Mouse (Mus musculus) forebrain, postnatal 0 days (tissue): ENCODE results near the gene 2900092C05Rik. TPM values are rescaled to one million over a fixed set of nuclear protein-coding genes. Genes with fewer than 3 reads are reported as not detected.

ENCODE experiments used
- ATAC-seq: fragments of 200-750 bp; cut with Nextera tagmentation; 2 replicates; pipeline ENCODE4 v1.8.0; 2017; ENCODE audit warnings: mild to moderate bottlenecking, moderate library complexity
- DNase-seq: peaks from one replicate; pipeline ENCODE4 v3.0.0-alpha.2; 2015
- H3K27ac ChIP-seq: fragments of 300-500 bp; sonication (generic); 2 replicates; pipeline ENCODE4 v1.5.1; 2014; ENCODE audit warnings: low read depth, mild to moderate bottlenecking, antibody characterized with exemption, low read length, moderate library complexity, mixed read lengths
- H3K27me3 ChIP-seq: fragments of 300-500 bp; sonication (generic); 2 replicates; pipeline ENCODE4 v1.6.1; 2014; ENCODE audit warnings: mild to moderate bottlenecking, low read length, mixed read lengths; ENCODE audit not compliant: insufficient read depth
- H3K36me3 ChIP-seq: fragments of 300-500 bp; sonication (generic); 2 replicates; pipeline ENCODE4 v1.6.1; 2014; ENCODE audit warnings: mild to moderate bottlenecking, moderate library complexity; ENCODE audit not compliant: insufficient read depth
- H3K4me1 ChIP-seq: fragments of 300-500 bp; sonication (generic); 2 replicates; pipeline ENCODE4 v1.6.1; 2014; ENCODE audit warnings: antibody characterized with exemption; ENCODE audit not compliant: insufficient read depth
- H3K4me2 ChIP-seq: fragments of 300-500 bp; sonication (generic); 2 replicates; pipeline ENCODE4 v1.6.1; 2014; ENCODE audit warnings: low read depth, mild to moderate bottlenecking, moderate library complexity
- H3K4me3 ChIP-seq: fragments of 300-500 bp; sonication (generic); 2 replicates; pipeline ENCODE4 v1.5.1; 2014; ENCODE audit warnings: low read depth, low read length, mixed read lengths
- H3K9ac ChIP-seq: fragments of 300-500 bp; sonication (generic); 2 replicates; pipeline ENCODE4 v1.6.1; 2014; ENCODE audit warnings: mild to moderate bottlenecking
- H3K9me3 ChIP-seq: fragments of 300-500 bp; sonication (generic); 2 replicates; pipeline ENCODE4 v1.6.1; 2016; ENCODE audit warnings: low read length
- CTCF ChIP-seq: sonication (generic); IDR thresholded peaks from 2 replicates; pipeline ENCODE4 v1.5.1; 2016; ENCODE audit warnings: antibody characterized with exemption, control low read depth, low read depth
- WGBS: fragments of 180-500 bp; shearing (Covaris S2); extraction: QIAGEN DNeasy Blood & Tissue Kit; methylation state at CpG from one replicate; pipeline ENCODE4 v1.1.7; 2014; 5-methylcytosine and 5-hydroxymethylcytosine counted together
- polyA plus RNA-seq: library from polyadenylated mRNA; unstranded; fragments of >200 nt; fragmentation: Nextera tagmentation; extraction: Ambion mirVana; gene quantifications from 2 replicates; pipeline ENCODE4 v1.2.1, GENCODE M21; 2015
- total RNA-seq: library from RNA; depleted of rRNA; stranded (reverse); fragments of >200 nt; gene quantifications from 2 replicates; pipeline ENCODE4 v1.2.3, GENCODE M21; 2014; rRNA removed

Gene 2900092C05Rik
- not detected in 2 replicates for total RNA-seq
- polyA plus RNA-seq, result not detected in 2 replicates

DNA sequence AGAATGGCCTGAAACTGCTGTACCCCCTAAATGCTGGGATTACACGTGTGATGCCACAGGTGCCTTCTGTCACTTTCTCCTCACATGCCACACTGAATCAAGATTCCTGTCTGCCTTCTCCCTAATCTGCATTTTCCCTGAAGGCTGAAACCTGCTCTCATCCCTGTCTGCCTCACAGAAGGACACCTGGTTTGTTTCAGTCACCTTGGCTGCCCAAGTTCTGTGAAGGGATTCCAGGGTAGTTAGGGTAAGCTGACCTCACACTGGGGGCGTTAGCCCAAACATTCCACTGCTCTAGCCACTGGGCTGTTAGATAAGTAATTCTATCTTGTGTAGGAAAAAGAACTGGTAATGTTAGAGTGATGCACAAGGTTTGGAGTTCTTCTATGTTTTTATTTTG is at the start of gene 2900092C05Rik:
TSS of gene 2900092C05Rik (plus strand) at position 301 of the 400 bp plus-strand sequence.
- no peak within 1 kb of the TSS for H3K4me2 ChIP-seq
- H3K27ac ChIP-seq, result no peak within 1 kb of the TSS
- 52% methylated on average over 2 of the region's 2 CpGs for WGBS
- H3K4me3 ChIP-seq, result no peak within 1 kb of the TSS
- no peaks in the 10 kb centered on the region for H3K4me1 ChIP-seq
- DNase-seq (no peak), ATAC-seq (no peak)
- no peak for TF ChIP-seq CTCF
- H3K36me3 ChIP-seq, result no peaks in the 10 kb centered on the region
- no peaks in the 10 kb centered on the region for H3K9me3 ChIP-seq
- H3K9ac ChIP-seq, result no peak within 1 kb of the TSS
- no peaks in the 10 kb centered on the region for H3K27me3 ChIP-seq

DNA sequence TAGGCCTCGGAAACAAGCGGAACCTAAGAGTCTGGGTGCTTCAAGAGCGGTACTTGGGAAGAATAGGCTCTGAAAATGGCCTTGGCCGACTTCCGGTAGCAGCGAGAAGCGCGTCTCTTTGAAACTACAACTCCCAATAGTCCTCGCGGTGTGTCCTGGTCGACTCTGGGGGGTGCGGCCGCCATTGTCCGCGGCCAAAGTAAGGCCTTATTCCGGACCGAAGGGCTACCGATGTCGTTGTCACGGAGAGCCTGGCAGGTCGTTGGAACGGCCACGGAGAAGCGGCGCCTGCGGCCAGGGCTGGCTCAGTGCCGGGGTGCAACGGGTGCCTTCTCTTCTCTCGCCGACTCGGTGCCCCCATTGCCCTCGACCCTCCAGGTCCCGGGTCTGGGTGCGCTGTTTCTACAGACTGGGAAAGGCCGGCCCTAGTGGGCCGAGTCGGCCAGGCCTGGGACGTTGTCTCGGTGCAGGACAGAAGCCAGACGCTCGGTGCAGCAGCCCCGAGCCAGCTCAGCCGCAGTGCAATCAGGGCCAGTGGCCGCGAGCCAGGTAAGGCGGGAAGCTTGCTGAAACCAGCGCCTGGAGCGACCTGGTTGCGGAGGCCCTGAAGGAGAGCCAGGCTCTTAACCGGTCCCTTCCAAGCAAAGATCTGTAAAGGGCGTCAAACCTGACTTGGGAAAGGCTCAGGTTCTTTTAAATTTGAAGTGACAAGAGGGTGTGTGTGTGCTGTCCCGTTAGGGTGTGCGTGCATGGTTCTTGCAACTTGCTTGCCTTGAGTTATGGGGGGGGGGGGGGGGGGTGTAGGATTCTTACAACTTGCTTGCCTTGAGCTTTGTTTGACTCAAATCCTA is 33.9 kb upstream of the 2900092C05Rik start, which contains the start of gene Zfp606:
TSS of gene Zfp606 (plus strand) at position 136 of the 851 bp plus-strand sequence.
- peak within 1 kb of the TSS; percentile 53 for H3K4me2 ChIP-seq
- peak within 1 kb of the TSS; percentile 98 for H3K9ac ChIP-seq
- TF ChIP-seq CTCF, result peak; percentile 34
- H3K9me3 ChIP-seq, result 0 out of 2 replicates have a peak, but pooled peaks cover 9% of the 10 kb centered on the region
- under 1% methylated on average over 52 of the region's 53 CpGs for WGBS
- peak within 1 kb of the TSS; percentile 93 for H3K27ac ChIP-seq
- H3K4me3 ChIP-seq, result peak within 1 kb of the TSS; percentile 97
- H3K36me3 ChIP-seq, result peaks cover 30% of the 10 kb centered on the region
- ATAC-seq (peak; percentile 99), DNase-seq (peak; percentile 94)
- no peaks in the 10 kb centered on the region for H3K4me1 ChIP-seq
- H3K27me3 ChIP-seq, result no peaks in the 10 kb centered on the region

- DNase-seq (no peak), ATAC-seq (no peak; the same call in 1 of the 2 replicates)
- no peaks in the 10 kb centered on the region for H3K27me3 ChIP-seq
- peak overlapping the region; percentile 97 for H3K4me3 ChIP-seq
- no peak for TF ChIP-seq CTCF
- peak overlapping the region; percentile 98 for H3K9ac ChIP-seq
- H3K9me3 ChIP-seq, result 0 out of 2 replicates have a peak, but pooled peaks cover 9% of the 10 kb centered on the region
- H3K27ac ChIP-seq, result peak overlapping the region; percentile 93; the same call in 1 of the 2 replicates
- peaks cover 36% of the 10 kb centered on the region for H3K36me3 ChIP-seq
- H3K4me1 ChIP-seq, result no peaks in the 10 kb centered on the region
- peak overlapping the region; percentile 53 for H3K4me2 ChIP-seq
- WGBS, result 1% methylated on average over 7 of the region's 8 CpGs
Observed at GRCm38 (mm10) chr7:12479009-12479346, 33.3 kb upstream of the 2900092C05Rik start.

GRCm38 (mm10) chr7:12479525-12479924 is 32.8 kb upstream of the 2900092C05Rik start:
- Histone ChIP-seq H3K27ac (no peak overlapping the region), H3K9me3 (peaks cover 11% of the 10 kb centered on the region; the same call in 1 of the 2 replicates), H3K4me2 (peak overlapping the region; percentile 53), H3K36me3 (peaks cover 41% of the 10 kb centered on the region), H3K4me3 (peak overlapping the region; percentile 97), H3K9ac (peak overlapping the region; percentile 98; the same call in 1 of the 2 replicates), H3K27me3 (no peaks in the 10 kb centered on the region), H3K4me1 (no peaks in the 10 kb centered on the region)
- 58% methylated on average over 4 of the region's 4 CpGs for WGBS
- DNase-seq, result no peak
- ATAC-seq, result no peak
- TF ChIP-seq CTCF, result no peak

DNA sequence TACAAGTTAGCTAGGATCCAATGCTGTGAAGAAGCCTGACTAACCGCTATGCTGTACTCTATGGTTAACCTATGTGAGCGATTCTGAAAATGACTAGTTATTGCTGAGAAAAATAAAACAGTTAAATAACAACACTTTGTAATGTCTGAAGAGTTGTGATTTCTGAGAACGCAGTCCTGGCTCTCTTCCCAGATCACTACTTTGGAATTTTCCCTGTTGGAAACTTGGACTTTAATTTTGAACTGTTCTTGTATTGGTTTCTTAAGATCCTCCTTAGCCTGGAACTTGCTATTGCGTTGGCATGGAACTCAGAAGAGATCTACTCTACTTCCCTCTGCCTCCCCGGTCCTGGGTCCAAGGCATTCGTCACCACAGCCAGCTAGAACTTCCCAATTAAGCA is 28.5 kb upstream of the 2900092C05Rik start:
- no peak overlapping the region for H3K4me3 ChIP-seq
- H3K9me3 ChIP-seq, result peaks cover 29% of the 10 kb centered on the region
- 82% methylated on average over 6 of the region's 6 CpGs for WGBS
- no peak for TF ChIP-seq CTCF
- no peak for DNase-seq
- H3K27ac ChIP-seq, result no peak overlapping the region
- peaks cover 84% of the 10 kb centered on the region for H3K36me3 ChIP-seq
- H3K4me1 ChIP-seq, result no peaks in the 10 kb centered on the region
- no peak overlapping the region for H3K9ac ChIP-seq
- ATAC-seq, result no peak
- no peak overlapping the region for H3K4me2 ChIP-seq
- no peaks in the 10 kb centered on the region for H3K27me3 ChIP-seq

DNA sequence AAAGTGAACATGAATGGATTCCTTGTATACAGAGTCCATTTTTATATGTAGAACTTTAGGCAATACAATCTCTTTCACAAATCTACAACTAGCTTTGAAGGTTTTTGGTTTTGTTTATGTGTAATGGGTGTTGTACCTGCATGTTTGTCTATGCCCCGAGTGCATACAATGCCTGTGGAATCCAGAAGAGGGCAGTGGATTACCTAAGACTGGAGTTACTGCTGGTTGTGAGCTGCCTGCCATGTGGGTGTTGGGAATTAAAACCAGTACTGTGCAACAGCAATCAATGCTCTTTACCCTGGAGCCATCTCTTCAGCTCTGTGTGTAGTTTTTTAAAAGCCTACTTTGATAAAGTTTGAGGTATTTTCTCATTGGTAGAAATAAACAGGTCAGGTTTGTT is 26.4 kb upstream of the 2900092C05Rik start:
- Histone ChIP-seq H3K4me1 (no peaks in the 10 kb centered on the region), H3K9me3 (peaks cover 44% of the 10 kb centered on the region)

GRCm38 (mm10) chr7:12486691-12487090 is 25.6 kb upstream of the 2900092C05Rik start:
- no peak overlapping the region for H3K4me2 ChIP-seq
- ATAC-seq (no peak), DNase-seq (no peak)
- H3K27me3 ChIP-seq, result no peaks in the 10 kb centered on the region
- no peak overlapping the region for H3K4me3 ChIP-seq
- peaks cover 49% of the 10 kb centered on the region for H3K9me3 ChIP-seq
- no peak overlapping the region for H3K27ac ChIP-seq
- H3K4me1 ChIP-seq, result no peaks in the 10 kb centered on the region
- no peak for TF ChIP-seq CTCF
- H3K9ac ChIP-seq, result no peak overlapping the region
- peaks cover 98% of the 10 kb centered on the region for H3K36me3 ChIP-seq

More for the DNA sequence above, 26.4 kb upstream of the 2900092C05Rik start:
- no peak for TF ChIP-seq CTCF
- H3K36me3 ChIP-seq, result peaks cover 98% of the 10 kb centered on the region
- no peak for DNase-seq
- H3K9ac ChIP-seq, result no peak overlapping the region
- no peak overlapping the region for H3K4me3 ChIP-seq
- no peak overlapping the region for H3K27ac ChIP-seq
- 98% methylated on average over 1 of the region's 1 CpGs for whole genome bisulfite sequencing
- no peak for ATAC-seq
- no peak overlapping the region for H3K4me2 ChIP-seq
- H3K27me3 ChIP-seq, result no peaks in the 10 kb centered on the region
